Mouse (Mus musculus): Measurements from ENCODE around the gene Arhgap24. TPM values are rescaled to one million over a fixed set of nuclear protein-coding genes. Genes with fewer than 3 reads are reported as not detected.

Arhgap24 gene
- polyA plus RNA-seq, 1 experiment from 2014 or later, result 6.7 TPM

DNA sequence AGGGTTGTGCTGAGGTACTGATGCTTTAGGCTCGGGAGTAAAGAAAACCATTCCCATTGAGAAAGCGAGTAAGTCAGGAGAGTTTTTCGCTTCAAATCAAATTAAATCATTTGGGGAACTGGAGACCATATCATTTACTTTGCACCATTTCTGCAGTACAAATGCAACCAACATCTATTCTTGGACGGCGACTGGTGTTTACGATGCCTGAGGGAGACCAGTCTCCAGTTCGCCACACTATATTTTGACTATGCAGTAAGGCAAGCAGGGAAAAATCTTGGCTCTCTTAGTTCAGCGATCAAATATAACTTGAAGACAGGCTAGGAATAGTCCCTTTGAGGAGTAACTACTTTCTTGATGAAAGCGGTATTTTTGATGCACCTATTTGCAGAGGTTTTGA, 11.0 kb downstream of the Arhgap24 start:
- Histone ChIP-seq H3K27me3 (ENCODE audit: control insufficient read depth, insufficient read depth, low read length) (no peaks in the 10 kb centered on the region), H3K36me3 (ENCODE audit: control insufficient read depth, insufficient read depth, low read length) (no peaks in the 10 kb centered on the region), H3K4me1 (replicated peaks; ENCODE audit: control insufficient read depth, insufficient read depth, low read length) (no peaks in the 10 kb centered on the region), H3K4me2 (replicated peaks; ENCODE audit: low read depth, low read length) (no peak overlapping the region), H3K9me3 (ENCODE audit: control insufficient read depth, low read length) (no peaks in the 10 kb centered on the region), H3K9ac (ENCODE audit: low read depth, low read length) (no peak overlapping the region), H3K4me3 (ENCODE audit: low read depth, low read length) (no peak overlapping the region), H3K27ac (ENCODE audit: low read depth, low read length) (no peak overlapping the region)
- ATAC-seq (ENCODE audit: low FRiP score) (no peak), DNase-seq (ENCODE audit: low spot score) (no peak)
- 90% methylated on average over 9 of the region's 9 CpGs for WGBS

DNA sequence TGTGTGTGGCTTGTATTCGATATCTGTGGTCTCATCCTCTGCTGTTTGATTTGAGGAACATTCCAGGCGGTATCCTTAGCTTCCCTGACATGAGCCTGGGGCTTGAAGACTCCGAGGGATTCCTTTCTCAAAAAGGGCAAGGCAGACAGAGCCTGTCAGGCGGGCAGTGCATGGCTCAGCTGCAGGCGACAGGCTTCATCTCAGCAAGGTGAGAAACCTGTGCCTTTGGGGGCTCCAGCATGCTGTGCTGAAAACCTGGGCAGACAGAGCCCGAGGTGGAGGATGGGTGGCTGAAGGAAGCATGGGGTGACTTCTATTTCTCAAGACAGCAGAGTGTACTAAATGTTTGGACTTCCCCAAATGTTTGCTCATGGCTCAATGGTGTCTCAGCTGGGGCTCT, 13.6 kb downstream of the Arhgap24 start:
- 46% methylated on average over 6 of the region's 6 CpGs for WGBS
- ATAC-seq (ENCODE audit: low FRiP score), result no peak
- H3K9ac ChIP-seq (ENCODE audit: low read depth, low read length), result no peak overlapping the region

DNA sequence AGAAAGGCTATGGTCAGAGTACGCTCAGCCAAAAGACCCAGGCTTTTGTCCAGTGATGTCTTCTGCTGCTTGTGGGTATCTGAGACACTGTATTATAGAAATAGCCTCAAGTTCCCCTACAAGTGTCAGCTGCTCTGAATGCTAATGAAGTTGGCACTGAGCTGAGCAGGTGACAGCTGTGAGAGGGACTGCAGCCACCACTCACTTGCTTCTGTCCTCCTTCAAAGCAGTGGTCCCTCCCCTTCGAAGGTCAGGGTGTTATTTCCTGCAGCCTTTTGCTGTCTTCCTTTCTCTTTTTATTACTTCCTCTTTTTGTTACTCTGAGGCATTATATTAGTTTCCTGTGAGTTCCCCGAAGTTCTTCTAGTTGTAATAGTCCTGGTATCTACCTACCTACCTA, 16.0 kb downstream of the Arhgap24 start:
- no peaks in the 10 kb centered on the region for H3K36me3 ChIP-seq (ENCODE audit: control insufficient read depth, insufficient read depth, low read length)
- ATAC-seq (ENCODE audit: low FRiP score) (no peak), DNase-seq (ENCODE audit: low spot score) (no peak)
- H3K9ac ChIP-seq (ENCODE audit: low read depth, low read length), result no peak overlapping the region
- 77% methylated on average over 3 of the region's 3 CpGs for WGBS
- no peak overlapping the region for H3K4me2 ChIP-seq (replicated peaks; ENCODE audit: low read depth, low read length)
- no peaks in the 10 kb centered on the region for H3K27me3 ChIP-seq (ENCODE audit: control insufficient read depth, insufficient read depth, low read length)
- no peak overlapping the region for H3K4me3 ChIP-seq (ENCODE audit: low read depth, low read length)
- H3K9me3 ChIP-seq (ENCODE audit: control insufficient read depth, low read length), result no peaks in the 10 kb centered on the region
- H3K27ac ChIP-seq (ENCODE audit: low read depth, low read length), result no peak overlapping the region
- H3K4me1 ChIP-seq (replicated peaks; ENCODE audit: control insufficient read depth, insufficient read depth, low read length), result no peaks in the 10 kb centered on the region

More for the DNA sequence above, 13.6 kb downstream of the Arhgap24 start:
- no peaks in the 10 kb centered on the region for H3K9me3 ChIP-seq (ENCODE audit: control insufficient read depth, low read length)
- no peak overlapping the region for H3K4me2 ChIP-seq (replicated peaks; ENCODE audit: low read depth, low read length)
- no peak overlapping the region for H3K27ac ChIP-seq (ENCODE audit: low read depth, low read length)
- no peak overlapping the region for H3K4me3 ChIP-seq (ENCODE audit: low read depth, low read length)
- no peaks in the 10 kb centered on the region for H3K27me3 ChIP-seq (ENCODE audit: control insufficient read depth, insufficient read depth, low read length)
- H3K4me1 ChIP-seq (replicated peaks; ENCODE audit: control insufficient read depth, insufficient read depth, low read length), result no peaks in the 10 kb centered on the region
- H3K36me3 ChIP-seq (ENCODE audit: control insufficient read depth, insufficient read depth, low read length), result no peaks in the 10 kb centered on the region
- DNase-seq (ENCODE audit: low spot score), result no peak

DNA sequence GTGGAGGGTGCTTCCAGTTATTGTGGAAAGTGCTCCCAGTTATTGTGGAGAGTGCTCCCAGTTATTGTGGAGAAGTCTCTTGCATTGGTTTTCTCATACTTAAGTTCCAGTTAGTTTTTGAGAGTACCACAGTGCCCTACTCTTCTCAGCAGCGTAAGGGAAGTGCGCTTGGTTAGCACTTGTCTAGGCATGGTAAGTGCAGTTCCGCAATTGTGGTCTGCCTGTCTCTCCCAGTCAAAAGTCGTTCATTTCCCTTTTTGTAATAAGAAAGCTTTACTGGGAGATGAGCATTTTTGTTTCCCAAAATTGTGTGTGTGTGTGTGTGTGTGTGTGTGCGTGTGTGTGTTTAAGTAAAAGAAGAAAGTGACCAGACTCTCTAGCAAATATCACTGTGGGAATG, 17.6 kb downstream of the Arhgap24 start:
- WGBS, result 89% methylated on average over 5 of the region's 5 CpGs

DNA sequence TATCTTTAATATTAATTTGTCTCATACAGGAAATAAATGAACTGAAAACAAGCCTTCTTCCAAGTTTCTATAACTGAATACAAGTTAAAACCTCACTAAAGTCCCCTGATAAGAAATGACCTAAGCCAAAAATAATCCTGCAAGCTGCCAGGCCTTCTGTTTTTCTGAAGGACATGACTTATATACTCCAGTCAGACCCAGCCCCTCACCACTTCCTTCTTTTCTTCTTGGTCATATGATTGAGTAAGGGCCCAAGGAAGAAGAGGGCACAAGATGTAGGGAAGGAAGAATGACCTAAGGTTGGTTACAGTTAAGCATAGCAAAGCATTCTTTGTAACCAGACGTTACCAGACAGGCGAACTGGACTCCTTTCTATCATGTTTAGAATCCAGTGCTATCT, 21.1 kb downstream of the Arhgap24 start:
- H3K36me3 ChIP-seq (ENCODE audit: control insufficient read depth, insufficient read depth, low read length), result no peaks in the 10 kb centered on the region
- H3K9ac ChIP-seq (ENCODE audit: low read depth, low read length), result no peak overlapping the region
- no peaks in the 10 kb centered on the region for H3K4me1 ChIP-seq (replicated peaks; ENCODE audit: control insufficient read depth, insufficient read depth, low read length)
- H3K27me3 ChIP-seq (ENCODE audit: control insufficient read depth, insufficient read depth, low read length), result no peaks in the 10 kb centered on the region
- H3K4me2 ChIP-seq (replicated peaks; ENCODE audit: low read depth, low read length), result no peak overlapping the region
- 93% methylated on average over 2 of the region's 2 CpGs for WGBS
- ATAC-seq (ENCODE audit: low FRiP score), result no peak
- no peak overlapping the region for H3K4me3 ChIP-seq (ENCODE audit: low read depth, low read length)
- no peaks in the 10 kb centered on the region for H3K9me3 ChIP-seq (ENCODE audit: control insufficient read depth, low read length)
- DNase-seq (ENCODE audit: low spot score), result no peak
- H3K27ac ChIP-seq (ENCODE audit: low read depth, low read length), result no peak overlapping the region

More for the DNA sequence above, 17.6 kb downstream of the Arhgap24 start:
- ATAC-seq (ENCODE audit: low FRiP score) (no peak), DNase-seq (ENCODE audit: low spot score) (no peak)
- Histone ChIP-seq H3K4me1 (replicated peaks; ENCODE audit: control insufficient read depth, insufficient read depth, low read length) (no peaks in the 10 kb centered on the region), H3K36me3 (ENCODE audit: control insufficient read depth, insufficient read depth, low read length) (no peaks in the 10 kb centered on the region), H3K27ac (ENCODE audit: low read depth, low read length) (no peak overlapping the region), H3K27me3 (ENCODE audit: control insufficient read depth, insufficient read depth, low read length) (no peaks in the 10 kb centered on the region), H3K9ac (ENCODE audit: low read depth, low read length) (no peak overlapping the region), H3K4me3 (ENCODE audit: low read depth, low read length) (no peak overlapping the region), H3K9me3 (ENCODE audit: control insufficient read depth, low read length) (no peaks in the 10 kb centered on the region), H3K4me2 (replicated peaks; ENCODE audit: low read depth, low read length) (no peak overlapping the region)

DNA sequence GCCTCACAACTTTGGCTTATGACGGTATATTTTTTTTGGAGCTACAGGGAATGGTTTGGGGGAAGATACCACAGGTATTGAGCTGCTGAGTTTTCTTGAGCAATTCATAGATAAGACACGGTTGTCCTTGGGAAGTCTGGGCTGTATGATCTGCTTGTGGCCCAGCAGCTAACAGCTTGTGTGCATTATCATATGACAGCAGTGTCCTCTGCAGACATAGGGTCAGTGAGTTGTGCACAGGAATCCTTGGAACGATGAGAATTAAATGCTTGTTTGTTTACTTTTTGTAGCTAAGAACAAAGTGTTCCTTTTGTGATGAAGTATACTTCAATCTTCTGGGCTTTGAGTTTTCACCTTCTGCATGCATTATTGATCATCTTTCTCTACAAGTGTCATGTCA, 21.9 kb downstream of the Arhgap24 start:
- Histone ChIP-seq H3K36me3 (ENCODE audit: control insufficient read depth, insufficient read depth, low read length) (no peaks in the 10 kb centered on the region), H3K4me3 (ENCODE audit: low read depth, low read length) (no peak overlapping the region), H3K4me1 (replicated peaks; ENCODE audit: control insufficient read depth, insufficient read depth, low read length) (no peaks in the 10 kb centered on the region), H3K9me3 (ENCODE audit: control insufficient read depth, low read length) (no peaks in the 10 kb centered on the region), H3K27me3 (ENCODE audit: control insufficient read depth, insufficient read depth, low read length) (no peaks in the 10 kb centered on the region), H3K27ac (ENCODE audit: low read depth, low read length) (no peak overlapping the region), H3K4me2 (replicated peaks; ENCODE audit: low read depth, low read length) (no peak overlapping the region), H3K9ac (ENCODE audit: low read depth, low read length) (no peak overlapping the region)
- DNase-seq (ENCODE audit: low spot score), result no peak
- ATAC-seq (ENCODE audit: low FRiP score), result no peak
- WGBS, result 77% methylated on average over 3 of the region's 3 CpGs

DNA sequence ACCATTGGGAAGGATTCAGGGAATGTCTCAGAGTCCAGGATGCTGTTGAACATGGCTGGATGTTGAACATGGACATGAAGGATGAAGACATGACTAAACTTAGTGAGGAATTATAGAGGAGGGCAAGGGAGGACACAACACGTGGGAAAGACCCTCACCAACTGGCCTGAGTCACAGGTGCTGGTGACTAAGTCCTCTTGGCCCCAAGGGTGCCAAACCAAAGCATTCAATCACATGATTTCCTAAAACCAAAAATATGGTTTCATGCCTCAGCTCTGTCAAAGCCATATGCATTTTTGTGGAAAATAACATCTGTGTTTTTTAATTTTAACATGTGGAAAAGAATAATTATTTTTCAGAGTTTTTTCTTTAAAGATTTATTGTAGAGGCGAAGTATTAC, 22.7 kb downstream of the Arhgap24 start:
- 75% methylated on average over 2 of the region's 2 CpGs for WGBS
- H3K4me1 ChIP-seq (replicated peaks; ENCODE audit: control insufficient read depth, insufficient read depth, low read length), result no peaks in the 10 kb centered on the region
- no peak overlapping the region for H3K4me3 ChIP-seq (ENCODE audit: low read depth, low read length)
- H3K9me3 ChIP-seq (ENCODE audit: control insufficient read depth, low read length), result no peaks in the 10 kb centered on the region
- no peaks in the 10 kb centered on the region for H3K36me3 ChIP-seq (ENCODE audit: control insufficient read depth, insufficient read depth, low read length)
- no peak overlapping the region for H3K27ac ChIP-seq (ENCODE audit: low read depth, low read length)
- ATAC-seq (ENCODE audit: low FRiP score) (no peak), DNase-seq (ENCODE audit: low spot score) (no peak)
- no peak overlapping the region for H3K4me2 ChIP-seq (replicated peaks; ENCODE audit: low read depth, low read length)
- H3K27me3 ChIP-seq (ENCODE audit: control insufficient read depth, insufficient read depth, low read length), result no peaks in the 10 kb centered on the region
- no peak overlapping the region for H3K9ac ChIP-seq (ENCODE audit: low read depth, low read length)

DNA sequence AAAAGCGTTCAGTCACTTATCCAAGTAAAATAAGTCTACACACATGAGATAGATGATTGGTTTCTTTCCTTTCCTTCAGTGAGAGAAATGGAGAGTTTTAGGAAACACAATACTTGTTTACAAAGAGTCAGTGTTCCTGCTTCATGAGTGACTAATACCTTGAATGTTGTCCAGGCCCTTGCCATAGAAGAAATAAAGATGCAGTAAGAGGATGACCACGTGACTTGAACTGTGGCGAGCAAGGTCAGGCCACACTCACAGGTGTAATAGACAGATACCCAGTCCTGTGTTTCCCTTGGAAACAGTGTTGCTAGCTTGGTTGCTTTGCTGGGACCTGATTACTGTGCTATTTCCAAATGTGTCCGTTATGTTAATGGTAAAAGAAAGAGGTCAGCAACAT, 23.4 kb downstream of the Arhgap24 start:
- no peaks in the 10 kb centered on the region for H3K27me3 ChIP-seq (ENCODE audit: control insufficient read depth, insufficient read depth, low read length)
- H3K36me3 ChIP-seq (ENCODE audit: control insufficient read depth, insufficient read depth, low read length), result no peaks in the 10 kb centered on the region
- no peak overlapping the region for H3K4me3 ChIP-seq (ENCODE audit: low read depth, low read length)
- H3K27ac ChIP-seq (ENCODE audit: low read depth, low read length), result no peak overlapping the region
- no peak for DNase-seq (ENCODE audit: low spot score)
- no peak overlapping the region for H3K9ac ChIP-seq (ENCODE audit: low read depth, low read length)
- no peak for ATAC-seq (ENCODE audit: low FRiP score)
- 88% methylated on average over 4 of the region's 4 CpGs for WGBS
- H3K9me3 ChIP-seq (ENCODE audit: control insufficient read depth, low read length), result no peaks in the 10 kb centered on the region
- H3K4me1 ChIP-seq (replicated peaks; ENCODE audit: control insufficient read depth, insufficient read depth, low read length), result no peaks in the 10 kb centered on the region
- H3K4me2 ChIP-seq (replicated peaks; ENCODE audit: low read depth, low read length), result no peak overlapping the region

DNA sequence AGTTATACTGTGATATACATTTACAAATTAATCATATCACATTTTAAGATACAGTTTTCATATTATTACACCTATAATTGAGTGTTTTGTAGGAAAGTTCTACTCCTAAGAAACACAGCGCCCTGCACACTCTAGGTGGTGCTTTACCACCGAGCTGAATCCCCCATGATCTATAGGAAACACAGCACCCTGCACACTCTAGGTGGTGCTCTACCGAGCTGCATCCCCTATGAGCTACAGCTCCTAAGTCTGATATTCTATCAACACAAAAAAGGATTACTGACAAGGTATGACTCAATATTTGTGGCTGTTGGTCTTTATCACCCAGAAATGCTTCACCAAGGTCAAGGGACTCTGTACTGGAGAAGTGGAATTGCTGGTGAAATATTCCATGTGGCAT, 27.0 kb downstream of the Arhgap24 start:
- no peak for ATAC-seq (ENCODE audit: low FRiP score)
- H3K4me2 ChIP-seq (replicated peaks; ENCODE audit: low read depth, low read length), result no peak overlapping the region
- 75% methylated on average over 3 of the region's 3 CpGs for WGBS
- H3K9me3 ChIP-seq (ENCODE audit: control insufficient read depth, low read length), result no peaks in the 10 kb centered on the region
- H3K36me3 ChIP-seq (ENCODE audit: control insufficient read depth, insufficient read depth, low read length), result no peaks in the 10 kb centered on the region
- H3K4me1 ChIP-seq (replicated peaks; ENCODE audit: control insufficient read depth, insufficient read depth, low read length), result no peaks in the 10 kb centered on the region
- no peak overlapping the region for H3K9ac ChIP-seq (ENCODE audit: low read depth, low read length)
- H3K27me3 ChIP-seq (ENCODE audit: control insufficient read depth, insufficient read depth, low read length), result no peaks in the 10 kb centered on the region
- DNase-seq (ENCODE audit: low spot score), result no peak
- H3K27ac ChIP-seq (ENCODE audit: low read depth, low read length), result no peak overlapping the region
- no peak overlapping the region for H3K4me3 ChIP-seq (ENCODE audit: low read depth, low read length)
